Mouse (Mus musculus) fat pad, adult 2 months (tissue): ENCODE data around the gene Spdye4b.
"Not testable (repeated sequence)": the region's sequence is repeated elsewhere in the genome, so short reads cannot be mapped to it uniquely, and the experiment has no call there.

Experiments
- DNase-seq: peaks from one replicate; pipeline ENCODE4 v3.0.0-alpha.2; 2011; ENCODE audit warnings: low read depth, low spot score; ENCODE audit errors: extremely low read depth

The Spdye4b gene

DNA sequence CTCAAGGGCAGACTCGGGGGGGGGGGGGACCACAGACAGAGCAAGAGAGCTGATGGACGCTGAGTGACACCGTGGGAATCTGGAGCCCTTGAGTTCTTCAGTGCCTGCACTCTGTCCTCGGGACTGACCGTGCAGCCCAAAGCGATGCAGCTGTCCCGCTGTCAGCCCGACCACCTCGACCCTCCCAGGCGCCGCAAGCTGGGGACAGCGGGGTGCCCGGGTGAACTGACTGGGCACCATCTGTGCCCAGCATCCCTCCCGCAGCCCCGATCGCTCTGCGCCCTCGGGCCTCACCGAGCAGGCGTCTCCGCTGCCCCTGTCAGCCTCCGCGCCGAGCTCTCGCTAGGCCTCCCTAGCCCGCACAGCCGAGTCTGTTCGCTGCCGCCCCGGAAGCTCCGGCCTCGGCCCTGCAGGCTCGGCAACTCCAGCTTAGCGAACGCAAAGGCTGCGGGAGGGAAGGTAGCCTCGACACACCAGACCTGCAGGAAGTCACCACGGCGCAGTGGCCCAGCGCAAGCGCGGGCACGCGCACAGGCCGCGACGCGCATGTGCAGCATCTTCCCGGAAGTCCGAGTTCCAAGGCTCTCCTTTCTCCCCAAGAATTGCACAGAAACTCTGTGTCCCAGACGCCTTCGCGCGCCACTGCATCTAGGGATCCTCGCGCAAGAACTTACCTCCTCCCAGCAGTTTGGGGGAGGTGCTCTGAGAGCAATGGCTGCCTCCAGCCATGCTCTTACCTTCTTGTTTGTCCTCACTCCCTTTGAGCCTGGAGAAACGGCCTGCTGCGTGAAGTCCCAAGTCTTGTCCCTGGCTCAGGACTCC is at the start of gene Spdye4b, which contains the start of gene Rbak:
Spdye4b (plus strand) TSS at position 763 of the 822 bp plus-strand sequence.
Rbak (minus strand) TSS at position 521 of the 822 bp plus-strand sequence.
- DNase-seq, result peak; percentile 71

DNA sequence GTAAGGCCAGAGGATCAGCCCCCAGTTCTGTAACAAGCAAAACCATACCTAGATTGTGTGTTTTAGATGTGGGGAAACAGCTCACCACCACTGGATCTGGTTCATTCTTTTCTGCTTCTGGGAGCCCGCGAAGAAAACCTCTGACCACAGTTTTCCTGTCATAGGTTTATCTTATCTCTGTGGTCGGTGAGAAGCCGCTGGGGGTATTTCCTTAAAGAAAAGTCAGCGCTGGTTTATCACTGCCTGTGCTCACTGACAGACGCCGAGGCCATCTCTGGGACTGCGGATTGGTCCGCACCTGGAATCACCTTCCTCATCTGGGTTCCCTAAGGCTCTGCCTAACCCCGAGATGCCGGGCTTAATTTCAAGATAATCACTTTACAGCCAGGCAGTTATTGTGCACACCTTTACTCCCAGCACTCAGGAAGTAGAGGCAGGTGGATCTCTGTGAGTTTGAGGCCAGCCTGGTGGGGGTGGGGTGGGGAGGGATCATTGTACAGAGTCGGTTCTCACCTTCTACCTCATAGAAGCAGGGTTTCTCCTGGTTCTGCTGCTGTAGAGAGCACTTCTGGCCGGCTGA is 47.8 kb upstream of the Spdye4b start:
- no peak for DNase-seq

DNA sequence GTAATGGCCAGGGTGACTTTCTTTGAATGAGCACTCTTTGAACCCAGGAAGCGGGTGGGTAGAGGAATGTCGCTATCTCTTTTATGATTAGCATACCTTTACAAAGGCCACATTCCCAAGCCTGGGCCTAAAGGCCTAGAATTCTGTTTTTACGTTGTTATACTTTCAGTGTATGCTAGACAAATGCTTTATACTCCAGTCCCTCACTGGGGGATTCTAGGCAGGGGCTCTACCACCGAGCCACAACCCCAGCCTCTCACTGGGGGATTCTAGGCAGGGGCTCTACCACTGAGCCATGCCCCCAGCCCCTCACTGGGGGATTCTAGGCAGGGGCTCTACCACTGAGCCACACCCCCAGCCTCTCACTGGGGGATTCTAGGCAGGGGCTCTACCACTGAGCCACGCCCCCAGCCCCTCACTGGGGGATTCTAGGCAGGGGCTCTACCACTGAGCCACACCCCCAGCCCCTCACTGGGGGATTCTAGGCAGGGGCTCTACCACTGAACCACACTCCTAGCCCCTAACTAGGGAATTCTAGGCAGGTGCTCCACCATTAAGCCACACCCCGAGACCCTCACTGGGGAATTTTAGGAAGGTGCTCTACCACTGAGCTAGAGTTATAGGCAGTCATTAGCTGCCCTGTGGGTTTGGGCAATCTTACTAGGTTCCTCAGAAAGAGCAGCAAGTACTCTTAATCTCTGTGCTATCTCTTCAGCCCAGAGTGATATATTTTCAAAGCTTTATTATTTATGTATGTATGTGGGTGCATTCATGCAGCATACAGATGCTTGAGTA is 46.4 kb upstream of the Spdye4b start:
- DNase-seq, result not testable (repeated sequence)

DNA sequence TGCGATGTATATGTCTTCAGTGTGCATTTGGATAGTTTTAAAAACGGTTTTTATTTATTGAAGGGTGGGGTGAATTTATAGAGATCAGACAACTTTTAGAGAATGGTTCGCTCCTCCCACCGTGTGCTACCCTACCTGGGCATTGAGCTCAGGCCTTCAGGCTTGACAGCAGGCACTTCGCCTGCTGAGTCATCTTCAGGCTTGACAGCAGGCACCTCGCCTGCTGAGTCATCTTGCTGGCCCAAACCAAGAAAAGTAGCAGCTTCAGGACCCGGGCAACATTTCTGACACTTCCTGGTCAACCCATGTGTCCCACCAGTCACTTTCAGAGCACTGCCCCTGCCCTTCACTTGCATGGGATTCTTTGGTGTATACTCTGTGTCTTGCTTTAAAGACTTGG is 45.8 kb upstream of the Spdye4b start:
- no peak for DNase-seq

DNA sequence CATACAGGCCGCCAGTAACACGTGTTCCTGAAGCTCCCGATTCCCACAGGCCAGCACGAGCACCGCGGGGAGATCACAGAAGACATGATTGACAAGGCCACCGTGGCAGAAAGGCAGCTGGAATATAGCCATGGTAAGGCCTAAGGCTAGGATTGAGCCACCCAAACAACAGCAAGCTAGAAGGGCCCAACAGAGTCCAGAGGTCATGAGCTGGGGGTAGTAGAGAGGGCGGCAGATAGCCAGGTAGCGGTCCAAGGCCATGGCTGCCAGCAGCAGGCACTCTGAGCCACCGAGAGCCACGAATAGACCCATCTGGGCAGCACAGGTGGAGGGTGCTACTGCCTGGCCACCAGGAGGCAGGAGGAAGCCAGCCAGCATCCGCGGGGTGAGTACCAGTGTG is 43.2 kb upstream of the Spdye4b start:
- DNase-seq, result no peak

DNA sequence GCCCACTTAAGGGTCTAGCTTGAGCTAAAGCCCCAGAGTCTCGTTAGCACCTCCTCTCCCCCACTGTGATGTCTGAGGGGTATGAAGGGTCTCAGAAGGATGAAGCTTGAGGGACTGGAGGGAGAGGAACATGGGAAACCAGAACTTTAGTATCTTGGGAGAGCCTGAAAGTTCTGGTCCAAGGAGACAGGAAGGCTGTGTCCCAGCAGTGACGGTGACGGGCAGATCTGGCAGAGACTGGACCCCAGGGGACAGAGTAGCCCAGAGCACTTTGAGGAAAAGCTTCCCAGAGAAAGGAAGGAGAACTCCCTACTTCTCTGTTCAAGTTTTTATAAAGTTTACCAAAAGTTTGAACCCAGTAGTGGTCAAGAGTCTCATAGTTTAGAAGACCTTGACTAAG is 33.3 kb upstream of the Spdye4b start, which contains the start of gene Olfr718-ps1:
Olfr718-ps1 (minus strand) TSS at position 101 of the 400 bp plus-strand sequence.
- no peak for DNase-seq

DNA sequence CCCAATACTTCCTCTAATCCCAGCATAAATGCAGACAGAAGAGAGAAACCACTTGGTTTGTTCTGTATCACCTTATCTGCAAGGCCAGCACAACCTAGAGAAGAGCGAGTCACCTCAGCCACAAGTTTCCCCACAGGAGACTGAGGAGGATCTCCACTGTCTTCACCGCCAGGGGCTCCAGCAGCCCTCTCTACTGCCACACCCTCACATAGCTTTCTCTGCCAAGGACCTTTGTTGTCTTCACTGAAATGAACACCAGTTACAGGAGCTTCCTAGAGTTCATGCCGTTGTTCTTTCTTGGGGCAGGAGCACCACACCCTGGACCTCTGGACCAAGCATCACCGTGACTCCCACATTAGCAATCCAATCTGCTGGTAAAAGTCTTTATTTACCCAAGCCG is 32.2 kb upstream of the Spdye4b start:
- no peak for DNase-seq

DNA sequence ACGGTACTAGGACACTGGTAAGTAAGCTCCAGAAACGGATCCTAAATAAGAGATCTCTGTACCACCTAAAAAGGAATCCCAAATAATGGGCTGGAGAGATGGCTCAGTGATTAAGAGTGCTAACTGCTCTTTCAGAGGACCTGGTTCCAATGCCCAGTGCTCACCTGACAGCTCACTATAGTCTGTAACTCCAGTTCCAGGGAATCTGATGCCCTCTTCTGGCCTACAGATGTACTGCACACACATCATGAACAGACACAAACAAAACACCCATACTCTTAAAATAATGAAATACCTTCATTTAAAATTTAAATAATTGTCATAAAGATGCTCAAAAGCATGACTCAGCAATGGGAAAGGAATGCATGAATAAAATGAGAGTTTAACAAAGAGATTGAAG is 31.3 kb upstream of the Spdye4b start:
- no peak for DNase-seq

DNA sequence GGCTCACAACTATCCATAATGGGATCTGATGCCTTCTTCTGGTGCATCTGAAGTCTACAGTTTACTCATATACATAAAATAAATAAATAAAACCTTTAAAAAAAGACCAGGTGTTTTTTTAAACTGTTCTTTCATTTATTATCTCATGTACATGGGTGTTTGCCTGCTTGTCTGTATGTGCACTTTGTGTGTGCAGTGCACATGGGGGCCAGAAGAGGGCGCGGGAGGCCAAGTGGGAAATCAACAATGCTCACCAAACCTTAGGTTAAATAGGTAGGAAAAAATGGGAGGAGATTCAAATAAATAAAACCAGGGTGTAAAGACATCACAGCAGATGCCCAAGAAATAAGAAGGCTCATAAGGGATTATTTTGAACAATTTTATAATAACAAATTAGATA is 30.8 kb upstream of the Spdye4b start:
- DNase-seq, result no peak

DNA sequence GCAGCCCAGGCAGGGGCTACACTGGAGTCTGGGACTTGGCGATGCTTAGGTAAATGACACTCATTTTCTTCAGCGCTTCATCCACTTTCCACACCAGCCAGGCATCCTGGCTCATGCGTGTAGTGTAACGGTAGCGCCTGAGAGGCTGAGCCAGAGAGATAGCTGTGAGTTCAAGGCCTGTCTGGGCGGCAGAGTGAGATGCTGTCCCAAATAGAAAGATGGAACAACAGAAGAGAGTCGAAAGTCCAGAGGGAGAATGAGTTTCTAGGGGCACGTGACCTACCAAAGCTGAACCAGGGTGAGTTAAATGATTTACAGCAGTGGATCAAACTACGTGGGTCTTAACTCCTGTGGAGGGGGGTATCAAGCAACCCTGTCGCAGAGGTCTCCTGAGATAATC is 27.1 kb upstream of the Spdye4b start:
- no peak for DNase-seq

DNA sequence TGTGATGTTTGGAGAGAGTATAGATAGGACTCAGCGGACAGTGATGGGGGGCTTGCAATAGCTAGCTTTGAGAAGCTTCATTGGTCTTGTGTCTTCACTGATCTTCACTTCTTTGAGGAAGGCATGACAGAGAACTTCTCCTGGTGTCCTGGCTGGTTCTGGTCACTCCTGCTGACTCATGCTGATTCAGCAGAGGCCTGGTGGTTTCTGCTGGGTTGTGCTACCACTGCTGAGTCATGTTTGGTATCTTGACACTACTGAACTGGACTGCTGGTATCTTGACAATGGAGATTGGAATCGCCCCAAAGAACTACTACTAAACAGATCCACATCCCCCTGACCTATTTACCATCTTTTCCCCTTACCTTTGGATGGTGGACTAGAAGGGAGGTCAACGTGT is 25.3 kb upstream of the Spdye4b start:
- DNase-seq, result no peak

DNA sequence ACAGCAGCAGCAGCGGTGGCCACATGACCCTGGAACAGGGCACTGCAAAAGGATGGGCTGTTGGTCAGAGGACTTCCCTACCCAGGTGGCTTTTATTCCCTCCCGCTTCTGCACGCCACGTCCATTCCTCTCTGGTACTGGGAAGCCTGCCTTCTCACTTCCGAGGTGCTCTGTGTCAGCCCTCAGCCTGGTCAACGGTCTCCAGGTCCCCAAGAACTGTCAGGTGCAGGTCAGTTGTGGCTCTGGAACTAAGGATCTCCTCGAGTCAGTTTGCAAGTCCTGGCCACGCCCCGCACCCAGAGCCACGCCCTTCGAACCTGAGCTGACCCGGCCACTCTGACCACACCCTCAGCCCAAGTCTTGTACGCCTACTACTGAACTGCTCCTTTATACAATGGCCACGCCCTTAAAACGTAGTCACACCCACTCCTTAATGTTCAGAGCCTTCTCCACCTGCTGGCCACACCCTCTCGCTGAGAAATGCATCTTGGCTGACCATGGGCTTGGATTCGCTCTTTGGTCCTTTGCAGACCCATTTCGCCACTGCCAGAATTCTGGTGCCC is 15.2 kb upstream of the Spdye4b start:
- peak; percentile 23 for DNase-seq

DNA sequence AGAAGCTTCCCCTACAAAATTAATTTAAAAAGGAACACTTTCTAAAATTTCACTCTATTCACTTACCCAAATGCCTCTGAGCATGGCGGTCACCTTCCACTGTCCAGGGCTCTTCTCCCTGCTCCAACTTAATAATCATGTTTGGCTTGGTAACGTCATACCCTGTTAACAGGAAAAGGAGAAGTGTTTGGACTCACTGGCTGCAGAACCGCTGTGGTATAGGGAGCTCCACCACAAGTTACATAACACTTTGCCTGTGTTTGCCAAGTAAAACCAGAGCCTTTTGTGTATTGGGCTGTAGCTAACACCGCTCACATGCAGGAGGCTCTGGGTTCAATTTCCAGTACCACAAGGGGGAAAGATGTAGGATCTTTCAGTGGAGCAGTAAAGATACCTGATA is 4.8 kb upstream of the Spdye4b start:
- DNase-seq, result no peak

DNA sequence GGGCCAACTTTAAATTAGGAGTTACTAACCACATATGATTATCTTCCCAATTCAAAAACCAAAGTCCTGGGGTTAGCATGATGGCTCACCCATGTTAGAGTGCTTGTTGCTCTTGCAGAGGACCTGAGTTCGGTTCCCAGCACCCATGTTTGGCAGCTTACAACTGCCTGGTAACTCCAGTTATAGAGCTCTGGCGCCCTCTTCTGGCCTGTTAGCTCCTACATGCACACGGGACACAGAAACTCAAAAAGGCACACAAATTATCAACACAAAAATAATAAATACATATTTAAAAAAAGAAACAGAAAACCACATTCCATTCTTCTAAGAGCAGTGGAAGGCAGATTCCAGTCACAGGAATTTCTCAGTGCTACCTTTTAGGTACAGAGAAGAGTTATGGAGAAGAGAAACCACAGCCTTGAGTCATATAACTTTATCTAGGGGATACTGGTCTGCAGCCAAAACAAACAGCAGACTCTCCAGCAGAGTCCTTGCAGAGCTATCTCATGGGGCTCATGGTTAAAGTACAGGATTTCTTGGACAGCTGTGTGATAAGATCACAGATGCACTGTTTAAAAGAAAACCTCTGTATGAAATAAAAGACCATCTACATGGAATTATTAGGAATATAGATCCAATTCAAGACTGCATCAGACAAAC is 3.1 kb upstream of the Spdye4b start:
- DNase-seq, result no peak

DNA sequence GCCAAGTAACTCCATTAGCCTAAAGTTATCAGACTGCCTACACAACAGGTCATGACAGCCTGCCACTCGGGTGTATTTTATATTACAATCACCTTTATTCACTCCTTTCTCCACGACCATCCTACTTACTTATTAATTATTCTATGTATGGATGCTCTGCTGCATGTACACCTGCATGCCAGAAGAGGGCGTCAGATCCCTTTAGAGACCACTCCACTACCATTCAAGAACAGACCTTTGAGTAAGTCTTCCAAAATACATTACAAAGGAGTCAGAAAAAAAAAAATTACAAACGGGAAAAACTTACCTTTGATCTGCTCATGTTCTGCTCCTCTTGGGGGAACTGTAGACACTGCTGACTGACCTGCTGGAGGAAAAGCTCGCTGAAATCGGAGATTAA is 1.6 kb upstream of the Spdye4b start:
- DNase-seq, result no peak

DNA sequence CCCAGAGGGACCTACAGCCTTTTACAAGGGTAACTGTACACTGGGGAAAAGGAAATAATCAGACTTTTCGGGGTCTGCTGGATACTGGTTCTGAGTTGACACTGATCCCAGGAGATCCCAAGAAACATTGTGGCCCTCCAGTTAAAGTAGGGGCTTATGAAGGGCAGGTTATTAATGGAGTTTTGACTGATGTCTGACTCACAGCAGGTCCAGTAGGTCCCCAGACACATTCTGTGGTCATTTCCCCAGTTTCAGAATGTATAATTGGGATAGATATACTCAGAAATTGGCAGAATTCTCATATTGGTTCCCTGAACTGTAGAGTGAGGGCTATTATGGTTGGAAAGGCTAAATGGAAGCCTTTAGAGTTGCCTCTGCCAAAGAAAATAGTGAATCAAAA is 7.2 kb downstream of the Spdye4b start:
- DNase-seq, result not testable (repeated sequence)

DNA sequence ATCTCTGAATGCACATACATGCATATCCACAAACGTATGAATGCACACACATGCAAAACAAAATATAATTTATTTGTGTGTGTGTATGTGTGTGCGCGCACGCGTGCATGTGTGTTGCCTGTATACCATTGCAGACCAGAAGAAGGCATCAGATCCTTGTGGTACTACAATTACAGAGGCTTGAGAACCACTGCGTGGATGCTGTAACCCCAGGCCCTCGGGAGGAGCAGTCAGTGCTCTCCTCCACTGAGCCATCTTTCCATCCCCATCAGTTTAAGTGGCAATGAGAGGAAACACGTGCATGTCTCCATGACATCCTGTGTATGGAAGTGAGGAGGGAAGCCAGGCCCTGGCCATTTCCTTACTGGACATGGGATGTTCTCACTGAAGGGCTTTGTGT is 12.0 kb downstream of the Spdye4b start:
- no peak for DNase-seq

DNA sequence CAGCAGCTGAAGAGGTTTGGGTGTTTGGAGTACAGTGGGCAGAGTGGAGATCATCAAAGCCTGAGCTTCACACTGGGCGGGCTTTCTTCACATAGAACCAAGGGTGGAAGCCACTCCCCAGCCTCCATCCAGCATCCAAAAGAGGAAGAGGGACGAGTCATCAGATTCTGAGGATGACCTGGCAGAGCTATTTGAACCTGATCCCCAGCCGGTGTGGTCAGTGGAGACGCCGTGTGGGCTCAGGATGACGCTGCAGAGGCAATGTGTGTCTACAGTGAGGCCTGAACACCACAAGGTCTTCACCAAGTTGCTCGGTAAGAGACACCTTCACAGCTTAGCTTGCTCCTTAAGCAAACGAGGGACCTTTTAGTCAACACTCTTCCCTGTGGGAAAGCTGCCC is 13.9 kb downstream of the Spdye4b start:
- not testable (repeated sequence) for DNase-seq

DNA sequence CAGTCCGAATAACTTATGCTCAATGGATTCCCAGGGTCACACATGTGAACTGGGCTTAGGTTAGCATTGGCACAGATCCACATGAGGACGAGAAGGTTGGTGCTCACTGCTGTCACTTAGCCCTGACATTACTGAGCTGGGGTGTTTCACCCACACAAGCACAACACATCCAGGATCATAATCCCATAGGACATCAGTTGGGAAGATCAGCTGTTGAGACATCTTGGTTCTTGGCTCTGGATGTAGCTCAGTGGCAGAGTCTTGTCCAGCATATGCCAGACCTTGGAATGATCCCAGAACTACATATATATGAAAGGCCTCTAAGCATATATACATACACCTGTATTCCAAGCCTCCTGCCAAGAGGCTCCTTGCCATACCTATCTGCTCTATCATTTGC is 14.3 kb downstream of the Spdye4b start:
- DNase-seq, result peak; percentile 42

DNA sequence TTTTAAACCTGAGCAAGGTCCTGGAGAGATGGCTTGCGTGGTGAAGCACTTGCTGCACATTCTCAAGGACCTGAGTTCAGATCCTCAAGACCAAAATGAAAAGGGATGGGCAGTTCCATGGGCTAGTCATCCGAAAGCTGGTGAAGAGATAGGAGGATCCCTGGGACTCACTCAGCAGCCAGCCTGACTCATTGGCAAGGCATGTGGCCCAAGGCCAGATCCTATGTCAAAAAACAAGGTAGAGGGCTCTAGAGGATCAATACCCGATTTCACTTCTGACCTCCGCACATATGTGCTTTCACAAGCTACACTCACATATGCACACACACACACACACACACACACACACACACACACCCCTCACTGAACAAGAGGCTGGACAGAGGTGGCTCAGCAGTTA is 15.7 kb downstream of the Spdye4b start:
- DNase-seq, result no peak

DNA sequence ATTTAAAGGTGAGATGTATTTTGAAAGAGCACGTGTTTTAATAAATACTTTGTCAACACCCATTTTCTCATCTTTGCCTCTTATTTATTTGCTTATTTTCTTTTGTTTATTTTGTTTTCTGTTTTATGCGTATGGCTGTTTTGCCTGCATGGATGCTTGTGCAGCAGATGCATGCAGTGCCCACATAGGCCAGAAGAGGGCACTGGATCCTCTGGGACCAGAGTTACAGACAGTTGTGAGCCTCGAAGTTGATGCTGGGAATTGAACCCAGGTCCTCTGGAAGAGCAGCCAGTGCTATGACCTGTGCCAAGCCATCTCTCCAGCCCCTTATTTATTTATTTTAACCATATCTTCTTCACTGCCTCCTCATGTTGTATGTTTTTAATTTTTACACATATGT is 24.2 kb downstream of the Spdye4b start:
- DNase-seq, result no peak
